Mouse (Mus musculus): Measurements from ENCODE around the gene Tfeb. TPM values are rescaled to one million over a fixed set of nuclear protein-coding genes. Genes with fewer than 3 reads are reported as not detected.

Gene Tfeb
- total and polyA plus RNA-seq, 3 experiments: 29.1 to 49.3 (median 39.9) TPM

GRCm38 (mm10) chr17:47762028-47762427 is 25.2 kb downstream of the Tfeb start:
- Histone ChIP-seq H3K9me3 (replicated peaks; ENCODE audit: low read length) (no peaks in the 10 kb centered on the region), H3K4me2 (ENCODE audit: insufficient read depth, low read depth, poor library complexity, severe bottlenecking) (no peak overlapping the region), H3K79me2 (replicated peaks; ENCODE audit: control insufficient read depth, extremely low read depth, insufficient read depth, poor library complexity, severe bottlenecking) (peaks cover 9% of the 10 kb centered on the region; the same call in 1 of the 2 replicates), H3K4me3 (replicated peaks in 1 of 3; ENCODE audit: low read depth in 2 of 3, low read length in 2 of 3, poor library complexity in 1 of 3) (peak overlapping the region in 1 of 3 experiments; percentile 6), H3K4me1 (ENCODE audit: control insufficient read depth in 1 of 2, insufficient read depth in 2 of 2) (peaks cover 61 to 99% of the 10 kb centered on the region in 2 experiments), H3K27ac (ENCODE audit: insufficient read depth, low read depth) (peak overlapping the region; percentile 22; the same call in 1 of the 2 replicates), H3K36me3 (replicated peaks in 1 of 2; ENCODE audit: control insufficient read depth in 1 of 2, insufficient read depth in 1 of 2, low read length in 1 of 2) (peaks cover 3 to 42% of the 10 kb centered on the region in 2 experiments), H3K27me3 (replicated peaks) (no peaks in the 10 kb centered on the region), H3K9ac (ENCODE audit: insufficient read depth, low read depth) (no peak overlapping the region)
- dilution Hi-C loops (cut with MboI; ENCODE audit: extremely low pct_ligation_motif_present, extremely low pct_unique_long_range_greater_than_20kb, low sequenced_read_pairs) (no loop called here), in situ Hi-C loops (cut with MboI; ENCODE audit: low pct_ligation_motif_present, low pct_unique_long_range_greater_than_20kb, low sequenced_read_pairs) (no loop called here)
- TF ChIP-seq MAZ (IDR thresholded peaks at IDR 0.05; ENCODE audit: low read depth, low read length) (no peak), POLR2AphosphoS2 (IDR thresholded peaks at IDR 0.05; ENCODE audit: low read depth, low read length) (no peak), E2F4 (IDR thresholded peaks at IDR 0.05; ENCODE audit: insufficient replicate concordance, low read depth, low read length) (no peak), CHD2 (IDR thresholded peaks at IDR 0.05; ENCODE audit: low read length) (no peak), RCOR1 (conservative IDR thresholded peaks at IDR 0.05; ENCODE audit: low read depth, low read length) (no peak)
- DNase-seq (ENCODE audit: extremely low read depth): no peak

GRCm38 (mm10) chr17:47762518-47763340 is 25.9 kb downstream of the Tfeb start:
- peak overlapping the region; percentile 22; the same call in 1 of the 2 replicates for H3K27ac ChIP-seq (ENCODE audit: insufficient read depth, low read depth)
- H3K36me3 ChIP-seq (replicated peaks in 1 of 2; ENCODE audit: control insufficient read depth in 1 of 2, insufficient read depth in 1 of 2, low read length in 1 of 2): peaks cover 3 to 42% of the 10 kb centered on the region in 2 experiments
- dilution Hi-C loops (cut with MboI; ENCODE audit: extremely low pct_ligation_motif_present, extremely low pct_unique_long_range_greater_than_20kb, low sequenced_read_pairs) (no loop called here), in situ Hi-C loops (cut with MboI; ENCODE audit: low pct_ligation_motif_present, low pct_unique_long_range_greater_than_20kb, low sequenced_read_pairs) (no loop called here)
- peaks cover 62 to 97% of the 10 kb centered on the region in 2 experiments for H3K4me1 ChIP-seq (ENCODE audit: control insufficient read depth in 1 of 2, insufficient read depth in 2 of 2)
- DNase-seq (ENCODE audit: extremely low read depth): no peak
- no peak overlapping the region for H3K4me3 ChIP-seq (replicated peaks in 1 of 3; ENCODE audit: low read depth in 2 of 3, low read length in 2 of 3, poor library complexity in 1 of 3)
- peaks cover 9% of the 10 kb centered on the region; the same call in 1 of the 2 replicates for H3K79me2 ChIP-seq (replicated peaks; ENCODE audit: control insufficient read depth, extremely low read depth, insufficient read depth, poor library complexity, severe bottlenecking)
- TF ChIP-seq EP300 (IDR thresholded peaks at IDR 0.05; ENCODE audit: low read length) (0 out of 2 replicates have a peak, but pooled peaks have one; percentile 7), POLR2A (IDR thresholded peaks at IDR 0.05; ENCODE audit: low read depth, low read length) (no peak)
- H3K9ac ChIP-seq (ENCODE audit: insufficient read depth, low read depth): no peak overlapping the region
- H3K9me3 ChIP-seq (replicated peaks; ENCODE audit: low read length): no peaks in the 10 kb centered on the region
- H3K4me2 ChIP-seq (ENCODE audit: insufficient read depth, low read depth, poor library complexity, severe bottlenecking): no peak overlapping the region
- no peaks in the 10 kb centered on the region for H3K27me3 ChIP-seq (replicated peaks)

GRCm38 (mm10) chr17:47765986-47766385 is 29.2 kb downstream of the Tfeb start:
- H3K4me2 ChIP-seq (ENCODE audit: insufficient read depth, low read depth, poor library complexity, severe bottlenecking): peak overlapping the region; percentile 51; the same call in 1 of the 2 replicates
- H3K4me1 ChIP-seq (ENCODE audit: control insufficient read depth in 1 of 2, insufficient read depth in 2 of 2): peaks cover 54 to 92% of the 10 kb centered on the region in 2 experiments
- peaks cover 3% of the 10 kb centered on the region for H3K9me3 ChIP-seq (replicated peaks; ENCODE audit: low read length)
- no peak for DNase-seq (ENCODE audit: extremely low read depth)
- H3K36me3 ChIP-seq (replicated peaks in 1 of 2; ENCODE audit: control insufficient read depth in 1 of 2, insufficient read depth in 1 of 2, low read length in 1 of 2): peaks cover 3 to 40% of the 10 kb centered on the region in 2 experiments
- TF ChIP-seq POLR2A (IDR thresholded peaks at IDR 0.05; ENCODE audit: low read depth, low read length) (no peak), ELF1 (IDR thresholded peaks at IDR 0.05; ENCODE audit: low read depth, low read length) (no peak), USF2 (conservative IDR thresholded peaks at IDR 0.05; ENCODE audit: low read depth, low read length) (no peak), ETS1 (conservative IDR thresholded peaks at IDR 0.05; ENCODE audit: low read depth, low read length) (no peak), ZKSCAN1 (IDR thresholded peaks at IDR 0.05; ENCODE audit: borderline replicate concordance, low read depth, low read length) (no peak), POLR2AphosphoS2 (IDR thresholded peaks at IDR 0.05; ENCODE audit: low read depth, low read length) (no peak), MAFK (IDR thresholded peaks at IDR 0.05; ENCODE audit: insufficient replicate concordance, low read length) (no peak), BHLHE40 (IDR thresholded peaks at IDR 0.05; ENCODE audit: low read depth, low read length) (peak; percentile 40; the same call in 1 of the 2 replicates), MYC (IDR thresholded peaks at IDR 0.05; ENCODE audit: low read depth, low read length) (no peak), IRF4 (IDR thresholded peaks at IDR 0.05; ENCODE audit: low read depth, low read length) (peak; percentile 45; the same call in 1 of the 2 replicates), CTCF (conservative IDR thresholded peaks at IDR 0.05 in 1 of 2, IDR thresholded peaks at IDR 0.05 in 1 of 2; ENCODE audit: low read depth in 2 of 2, low read length in 2 of 2) (peak in 1 of 2 experiments; percentile 19; a peak in 1 of 4 replicates), MXI1 (IDR thresholded peaks at IDR 0.05; ENCODE audit: low read depth, low read length) (no peak)
- peak overlapping the region; percentile 26 for H3K9ac ChIP-seq (ENCODE audit: insufficient read depth, low read depth)
- no peaks in the 10 kb centered on the region for H3K27me3 ChIP-seq (replicated peaks)
- peak overlapping the region; percentile 98 for H3K27ac ChIP-seq (ENCODE audit: insufficient read depth, low read depth)
- H3K4me3 ChIP-seq (replicated peaks in 1 of 3; ENCODE audit: low read depth in 2 of 3, low read length in 2 of 3, poor library complexity in 1 of 3): no peak overlapping the region
- in situ Hi-C loops (cut with MboI; ENCODE audit: low pct_ligation_motif_present, low pct_unique_long_range_greater_than_20kb, low sequenced_read_pairs): no loop called here
- dilution Hi-C loops (cut with MboI; ENCODE audit: extremely low pct_ligation_motif_present, extremely low pct_unique_long_range_greater_than_20kb, low sequenced_read_pairs): no loop called here
- peaks cover 12% of the 10 kb centered on the region for H3K79me2 ChIP-seq (replicated peaks; ENCODE audit: control insufficient read depth, extremely low read depth, insufficient read depth, poor library complexity, severe bottlenecking)

Data from CH12.LX (cell line).